Mouse (Mus musculus) cerebellum, adult 18-20 months (tissue): ENCODE data around the gene Crisp2.
"Not testable (repeated sequence)": the region's sequence is repeated elsewhere in the genome, so short reads cannot be mapped to it uniquely, and the experiment has no call there.

ENCODE experiments used
- DNase-seq, 2 experiments: peaks; one replicate each; pipeline ENCODE4 v3.0.0; 2021

Crisp2 gene

GRCm38 (mm10) chr17:40806953-40807572 lies at the start of gene Crisp2:
TSS of gene Crisp2 (minus strand) at chr17:40807003.
- DNase-seq, result no peak

GRCm38 (mm10) chr17:40855065-40855464 lies 48.3 kb upstream of the Crisp2 start:
- no peak for DNase-seq

- DNase-seq, result no peak
Observed at GRCm38 (mm10) chr17:40837308-40837707, 30.5 kb upstream of the Crisp2 start.

GRCm38 (mm10) chr17:40831870-40832269 lies 25.1 kb upstream of the Crisp2 start:
- DNase-seq, result no peak

GRCm38 (mm10) chr17:40824549-40824948 lies 17.7 kb upstream of the Crisp2 start:
- DNase-seq, result no peak

- no peak for DNase-seq
Observed at GRCm38 (mm10) chr17:40823817-40824216, 17.0 kb upstream of the Crisp2 start.

- DNase-seq, result no peak
Observed at GRCm38 (mm10) chr17:40821477-40821876, 14.7 kb upstream of the Crisp2 start.

GRCm38 (mm10) chr17:40817340-40817943 lies 10.6 kb upstream of the Crisp2 start:
- no peak for DNase-seq

- DNase-seq, result no peak
Observed at GRCm38 (mm10) chr17:40812259-40812658, 5.5 kb upstream of the Crisp2 start.

GRCm38 (mm10) chr17:40811560-40811959 lies 4.8 kb upstream of the Crisp2 start:
- no peak for DNase-seq

- no peak for DNase-seq
Observed at GRCm38 (mm10) chr17:40810934-40811333, 4.1 kb upstream of the Crisp2 start, which contains the start of gene Rhag. TSS of gene Rhag (plus strand) at chr17:40811126.

GRCm38 (mm10) chr17:40808071-40808470 lies 1.3 kb upstream of the Crisp2 start:
- no peak for DNase-seq

GRCm38 (mm10) chr17:40806550-40806949 lies 253 bp downstream of the Crisp2 start:
- no peak for DNase-seq

- DNase-seq, result no peak
Observed at GRCm38 (mm10) chr17:40802707-40803340, 4.0 kb downstream of the Crisp2 start.

- DNase-seq, result peak in 1 of 2 experiments; percentile 1
Observed at GRCm38 (mm10) chr17:40793921-40794854, 12.6 kb downstream of the Crisp2 start.

GRCm38 (mm10) chr17:40789877-40790276 lies 16.9 kb downstream of the Crisp2 start:
- no peak for DNase-seq

GRCm38 (mm10) chr17:40767120-40767519 lies 39.7 kb downstream of the Crisp2 start:
- DNase-seq, result no peak

GRCm38 (mm10) chr17:40763662-40764061 lies 43.1 kb downstream of the Crisp2 start:
- DNase-seq, result no peak

GRCm38 (mm10) chr17:40731724-40732123 lies 75.1 kb downstream of the Crisp2 start:
- no peak for DNase-seq

GRCm38 (mm10) chr17:40731296-40731695 lies 75.5 kb downstream of the Crisp2 start:
- no peak for DNase-seq

GRCm38 (mm10) chr17:40726820-40727219 lies 80.0 kb downstream of the Crisp2 start, which contains the start of gene Esp1:
TSS of gene Esp1 (plus strand) at chr17:40727120.
- DNase-seq, result no peak

GRCm38 (mm10) chr17:40717055-40717454 lies 89.7 kb downstream of the Crisp2 start:
- DNase-seq, result not testable (repeated sequence)

- DNase-seq, result no peak
Observed at GRCm38 (mm10) chr17:40716273-40716672, 90.5 kb downstream of the Crisp2 start.
